Mouse (Mus musculus) spleen, postnatal 10 days (tissue): ENCODE measurements around the gene Rnf182.

ENCODE experiments used
- DNase-seq, 2 experiments: peaks; one replicate each; pipeline ENCODE4 v3.0.0; 2021 to 2022; ENCODE audit warnings: low spot score in 2 of 2

Gene Rnf182

GRCm38 (mm10) chr13:43612040-43612439 lies 3.5 kb upstream of the Rnf182 start:
- no peak for DNase-seq

GRCm38 (mm10) chr13:43614667-43615066 lies 843 bp upstream of the Rnf182 start:
- no peak for DNase-seq

- DNase-seq: no peak
Measured at GRCm38 (mm10) chr13:43615194-43615576, 325 bp upstream of the Rnf182 start.

- DNase-seq: no peak
Measured at GRCm38 (mm10) chr13:43616551-43616950, 1.0 kb downstream of the Rnf182 start.

- DNase-seq: no peak
Measured at GRCm38 (mm10) chr13:43619550-43620175, 4.2 kb downstream of the Rnf182 start.

- DNase-seq: no peak
Measured at GRCm38 (mm10) chr13:43627922-43628321, 12.4 kb downstream of the Rnf182 start.

- DNase-seq: no peak
Measured at GRCm38 (mm10) chr13:43629785-43630184, 14.3 kb downstream of the Rnf182 start.

- no peak for DNase-seq
Measured at GRCm38 (mm10) chr13:43631266-43631665, 15.8 kb downstream of the Rnf182 start.

- no peak for DNase-seq
Measured at GRCm38 (mm10) chr13:43633024-43633423, 17.5 kb downstream of the Rnf182 start.

GRCm38 (mm10) chr13:43637720-43638119 lies 22.2 kb downstream of the Rnf182 start:
- no peak for DNase-seq

GRCm38 (mm10) chr13:43644991-43645390 lies 29.5 kb downstream of the Rnf182 start:
- no peak for DNase-seq

- no peak for DNase-seq
Measured at GRCm38 (mm10) chr13:43648556-43648955, 33.0 kb downstream of the Rnf182 start.

- no peak for DNase-seq
Measured at GRCm38 (mm10) chr13:43651277-43651676, 35.8 kb downstream of the Rnf182 start.

- DNase-seq: no peak
Measured at GRCm38 (mm10) chr13:43654091-43654490, 38.6 kb downstream of the Rnf182 start.

GRCm38 (mm10) chr13:43663225-43663624 lies 47.7 kb downstream of the Rnf182 start:
- DNase-seq: no peak

GRCm38 (mm10) chr13:43666130-43666529 lies 50.6 kb downstream of the Rnf182 start:
- DNase-seq: no peak

- DNase-seq: no peak
Measured at GRCm38 (mm10) chr13:43666920-43667319, 51.4 kb downstream of the Rnf182 start.

GRCm38 (mm10) chr13:43677159-43677882 lies 61.8 kb downstream of the Rnf182 start:
- no peak for DNase-seq

- DNase-seq: no peak
Measured at GRCm38 (mm10) chr13:43677883-43678244, 62.4 kb downstream of the Rnf182 start.

- DNase-seq: no peak
Measured at GRCm38 (mm10) chr13:43684499-43684994, 69.0 kb downstream of the Rnf182 start.

- DNase-seq: no peak
Measured at GRCm38 (mm10) chr13:43688065-43688464, 72.6 kb downstream of the Rnf182 start.

- DNase-seq: no peak
Measured at GRCm38 (mm10) chr13:43691755-43692154, 76.2 kb downstream of the Rnf182 start.

- DNase-seq: no peak
Measured at GRCm38 (mm10) chr13:43695521-43695920, 80.0 kb downstream of the Rnf182 start.
